Mouse (Mus musculus) fibroblast of lung, adult 2 months (primary cell): Measurements from ENCODE around the gene Fdxacb1.

ENCODE experiments used
- DNase-seq: peaks from one replicate; pipeline ENCODE4 v3.0.0-alpha.2; 2011; ENCODE audit warnings: low read depth

Fdxacb1 gene

GRCm38 (mm10) chr9:50750706-50751105 lies 17.3 kb upstream of the Fdxacb1 start:
- DNase-seq: no peak

- no peak for DNase-seq
Observed at GRCm38 (mm10) chr9:50751323-50751722, 16.7 kb upstream of the Fdxacb1 start, which contains the start of gene Cryab. TSS of gene Cryab (plus strand) at chr9:50751325.

DNA sequence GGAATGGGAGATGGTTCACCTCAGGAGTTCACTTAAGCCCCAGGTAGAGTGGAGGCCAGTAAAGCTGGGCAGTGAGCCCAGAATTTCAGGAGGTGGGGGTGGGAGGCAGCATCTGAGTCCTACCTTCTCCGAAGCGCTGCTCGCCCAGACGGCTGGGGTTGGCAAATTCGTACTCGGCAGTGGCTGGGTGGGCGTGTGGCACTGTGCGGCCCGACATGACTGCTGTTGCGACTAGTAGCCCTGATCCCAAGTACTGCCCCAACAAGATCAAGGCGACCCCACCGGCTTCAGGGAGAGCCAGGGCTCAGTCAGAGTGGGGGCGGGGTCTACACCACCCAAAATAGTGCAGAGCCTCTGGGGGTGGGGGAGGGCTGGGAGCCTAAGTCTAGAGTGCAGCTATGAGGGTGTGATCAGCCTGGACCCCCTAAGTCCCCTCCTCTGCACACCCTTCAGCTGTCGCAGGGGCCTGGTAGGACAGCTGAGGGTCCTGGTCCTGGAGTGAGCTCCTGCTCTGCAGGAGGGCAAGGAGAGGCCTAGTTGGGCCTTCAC lies 15.9 kb upstream of the Fdxacb1 start, which contains the start of gene Hspb2:
Gene Hspb2 (minus strand): TSS at position 301 of the 549 bp plus-strand sequence.
- no peak for DNase-seq

GRCm38 (mm10) chr9:50752784-50753615 lies 15.0 kb upstream of the Fdxacb1 start:
- peak; percentile 82 for DNase-seq

DNA sequence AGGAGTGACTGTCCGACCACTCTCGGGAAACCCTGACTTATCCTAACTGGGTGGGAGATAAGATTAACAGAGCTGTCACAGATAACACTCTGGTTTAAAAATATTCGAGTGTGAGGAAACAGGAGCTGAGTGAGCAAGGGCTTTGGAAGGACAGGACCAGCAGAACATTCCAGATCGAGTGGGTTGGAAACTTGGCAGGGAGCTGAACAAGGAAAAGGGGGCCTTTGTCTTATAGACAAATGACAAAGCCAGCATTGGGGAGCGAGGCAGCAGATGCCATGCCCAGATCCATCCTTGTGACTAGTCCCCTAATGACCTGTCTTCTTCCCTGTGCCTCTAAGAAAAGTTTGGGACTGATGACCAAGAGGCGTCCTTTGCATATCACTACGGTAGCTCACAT lies 14.1 kb upstream of the Fdxacb1 start:
- no peak for DNase-seq

DNA sequence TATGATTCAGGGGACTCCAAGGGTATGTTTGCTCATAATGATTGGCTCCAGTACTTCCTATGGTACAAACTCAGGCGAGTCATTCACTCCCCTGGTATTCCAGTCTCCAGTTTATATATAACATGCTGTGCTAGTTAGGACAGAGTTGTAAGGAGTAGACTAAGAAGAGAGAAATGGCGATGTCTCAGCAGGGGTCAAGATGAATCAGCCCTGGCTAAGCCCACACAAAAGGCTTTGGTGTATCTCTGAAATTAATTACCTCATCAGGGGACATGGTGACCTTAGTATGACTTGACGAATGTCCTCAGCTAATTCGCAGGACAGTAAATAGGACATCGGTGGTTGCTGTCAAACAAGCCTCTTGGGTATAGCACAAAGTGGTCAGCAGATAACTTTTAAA lies 11.3 kb upstream of the Fdxacb1 start:
- no peak for DNase-seq

DNA sequence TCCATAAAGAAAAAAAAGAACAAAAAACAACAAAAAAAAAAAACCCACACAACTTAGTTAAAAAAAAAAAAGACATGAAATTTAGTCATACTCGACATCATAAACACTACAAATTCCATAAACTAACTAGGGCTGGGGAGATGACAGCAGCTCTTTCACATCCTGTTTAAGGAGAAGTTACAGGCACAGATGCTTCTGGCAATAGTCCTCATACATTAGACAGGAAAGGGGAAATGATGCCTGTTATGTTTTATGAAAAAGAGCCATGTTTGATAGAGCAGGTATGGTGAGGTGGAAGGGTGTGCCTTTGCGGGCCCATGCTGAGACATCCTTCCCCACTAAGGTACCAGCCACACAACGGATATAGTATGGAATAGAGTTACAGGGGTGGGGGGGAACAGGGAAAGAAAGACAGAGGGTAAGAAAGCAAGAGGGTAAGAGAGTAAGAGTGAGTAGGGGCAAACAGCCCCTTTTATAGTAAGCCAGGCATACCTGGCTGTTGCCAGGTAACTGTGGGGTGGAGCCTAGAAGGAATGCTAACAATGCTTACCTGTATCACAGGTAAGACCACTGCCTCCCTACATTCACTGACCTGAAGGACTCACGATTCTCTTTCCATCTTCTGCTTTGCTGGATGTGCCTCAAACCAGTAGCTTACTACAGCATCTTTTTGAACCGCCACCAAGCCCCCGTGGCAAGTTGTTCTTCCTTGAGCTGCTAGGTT lies 6.4 kb upstream of the Fdxacb1 start:
- DNase-seq: no peak

DNA sequence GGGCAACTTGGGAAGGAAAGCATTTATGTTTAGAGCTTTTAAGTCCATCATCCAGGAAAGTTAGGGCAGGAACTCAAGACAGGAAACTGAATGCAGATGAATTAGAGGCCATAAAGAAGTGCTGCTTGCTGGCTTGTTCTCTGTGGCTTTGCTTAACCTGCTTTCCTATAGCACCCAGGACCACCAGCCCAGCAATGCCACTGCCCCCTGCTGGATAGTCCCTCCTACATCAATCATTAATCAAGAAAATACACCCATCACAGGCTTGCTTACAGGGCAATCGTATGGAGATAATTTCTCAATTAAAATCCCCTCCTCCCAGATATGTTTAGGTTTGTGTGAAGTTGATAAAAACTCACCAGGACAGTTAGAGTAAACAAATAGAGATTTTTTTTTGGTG lies 4.7 kb upstream of the Fdxacb1 start:
- DNase-seq: no peak

GRCm38 (mm10) chr9:50767531-50768106 lies 417 bp upstream of the Fdxacb1 start:
- DNase-seq: no peak

DNA sequence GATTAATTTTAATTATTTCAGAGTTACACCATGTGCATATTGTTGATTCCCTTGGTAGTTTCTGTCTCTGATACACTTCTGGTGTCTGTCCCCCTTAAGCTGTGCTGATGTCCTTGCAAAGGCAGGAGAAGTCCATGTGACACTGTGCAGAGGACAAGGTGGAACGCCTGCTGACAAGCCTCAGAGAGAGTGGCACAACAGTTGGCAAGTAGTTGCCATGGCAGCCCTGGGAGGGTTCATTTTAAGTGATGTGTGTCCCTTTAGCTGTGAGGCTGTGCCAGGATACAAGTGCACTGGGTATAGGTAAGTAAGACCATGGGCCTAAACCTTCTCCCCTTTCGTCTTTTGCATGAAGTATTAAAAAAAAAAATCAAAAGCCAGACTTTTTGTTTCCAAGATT lies 2.0 kb downstream of the Fdxacb1 start:
- no peak for DNase-seq

- DNase-seq: no peak
Observed at GRCm38 (mm10) chr9:50774026-50774462, 6.0 kb downstream of the Fdxacb1 start.

DNA sequence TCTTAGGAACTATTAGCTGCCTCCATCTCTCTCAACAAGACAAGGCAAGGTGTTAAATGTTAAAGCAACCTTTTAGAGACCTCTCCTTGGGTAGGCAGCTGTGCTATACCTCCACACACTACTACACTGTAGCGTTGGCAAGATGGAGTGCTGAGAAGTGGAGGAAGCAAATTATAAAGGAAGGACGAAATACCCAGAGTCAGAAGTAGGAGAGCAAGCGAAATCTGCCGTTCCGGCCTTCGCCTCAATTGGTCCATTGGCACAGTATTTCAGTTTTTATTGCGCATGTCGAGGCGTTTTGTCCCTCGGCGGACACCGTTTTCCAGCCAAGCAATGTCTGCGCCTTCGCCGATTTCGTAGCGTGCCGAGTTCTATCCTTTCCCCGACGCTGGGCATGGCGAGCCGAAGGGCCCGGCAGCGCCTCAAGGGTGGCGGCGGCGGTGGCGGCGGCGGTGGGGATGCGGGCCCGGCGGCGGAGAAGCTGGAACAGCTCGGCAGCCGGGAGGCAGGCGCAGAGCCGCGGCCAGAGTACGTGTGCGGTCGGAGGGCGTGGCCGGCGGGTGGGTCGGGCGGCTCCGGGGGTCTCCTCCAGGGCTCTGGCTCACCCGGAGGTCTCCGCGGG lies 7.1 kb downstream of the Fdxacb1 start, which contains the start of the genes Alg9 and 1110032A03Rik:
Gene Alg9 (plus strand): TSS at position 29 of the 622 bp plus-strand sequence.
Gene 1110032A03Rik (minus strand): TSS at position 530 of the 622 bp plus-strand sequence.
- peak; percentile 63 for DNase-seq

- no peak for DNase-seq
Observed at GRCm38 (mm10) chr9:50775662-50776126, 7.7 kb downstream of the Fdxacb1 start.

DNA sequence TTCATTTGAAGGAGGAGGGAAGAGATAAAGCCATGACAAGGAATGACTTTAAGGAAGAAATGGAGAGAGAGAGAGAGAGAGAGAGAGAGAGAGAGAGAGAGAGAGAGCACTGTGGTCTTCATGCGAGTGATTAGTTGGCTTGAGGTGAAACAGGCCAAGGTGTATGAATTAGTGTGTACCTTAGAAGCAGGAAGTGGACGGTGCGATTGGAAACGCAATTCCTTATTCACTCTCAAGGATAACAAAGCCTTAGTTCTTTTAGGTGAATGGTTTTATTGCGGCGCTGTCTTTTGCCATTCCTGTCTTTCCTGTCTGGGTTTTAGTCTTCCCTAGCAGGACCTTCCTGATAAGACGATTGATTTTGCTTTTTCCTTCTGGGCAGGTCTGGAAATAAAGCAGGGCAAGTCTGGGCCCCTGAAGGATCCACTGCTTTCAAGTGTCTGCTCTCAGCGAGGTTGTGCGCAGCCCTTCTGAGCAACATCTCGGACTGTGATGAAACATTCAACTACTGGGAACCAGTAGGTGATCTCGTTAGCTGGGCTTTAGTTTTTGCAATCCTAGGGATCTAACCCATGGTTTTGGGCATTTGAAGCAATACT lies 8.2 kb downstream of the Fdxacb1 start:
- DNase-seq: no peak

DNA sequence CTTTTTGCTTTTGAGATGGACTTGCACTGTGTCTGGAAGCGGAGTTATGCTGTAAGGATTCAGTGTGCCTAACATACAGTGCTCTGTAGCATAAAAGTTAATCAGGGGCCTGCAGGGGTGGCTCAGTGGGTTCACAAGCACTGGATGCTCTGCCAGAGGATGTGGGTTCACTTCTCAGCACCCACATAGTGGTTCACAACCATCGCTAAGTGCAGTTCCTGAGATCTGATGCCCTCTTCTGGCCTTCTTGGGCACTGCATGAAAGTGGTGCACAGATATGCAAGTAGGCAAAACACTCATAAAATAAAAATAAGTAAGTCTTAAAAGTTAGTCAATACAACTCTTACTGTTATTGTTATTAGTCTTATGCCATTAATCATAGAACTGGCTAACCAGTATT lies 14.1 kb downstream of the Fdxacb1 start:
- no peak for DNase-seq

GRCm38 (mm10) chr9:50795266-50795665 lies 27.2 kb downstream of the Fdxacb1 start:
- DNase-seq: no peak

DNA sequence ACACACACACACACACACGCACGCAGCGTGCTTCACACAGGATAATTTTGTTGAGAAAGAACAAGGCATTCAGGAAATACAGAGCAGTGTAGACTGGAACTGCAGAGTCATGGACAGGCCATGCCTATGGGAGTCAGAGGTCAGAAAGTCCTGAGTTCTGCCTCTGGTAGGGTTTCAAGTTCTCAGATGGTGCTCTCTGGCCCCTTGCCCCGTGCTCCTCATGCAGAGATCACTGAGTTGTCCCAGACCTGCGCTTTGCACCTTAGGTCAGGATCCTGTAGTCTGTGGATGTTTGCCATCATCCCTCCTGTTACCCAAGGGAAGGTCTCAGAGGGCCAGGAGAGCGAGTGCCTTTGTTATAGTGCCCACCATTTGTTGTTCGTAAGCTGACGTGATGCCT lies 28.7 kb downstream of the Fdxacb1 start:
- no peak for DNase-seq

DNA sequence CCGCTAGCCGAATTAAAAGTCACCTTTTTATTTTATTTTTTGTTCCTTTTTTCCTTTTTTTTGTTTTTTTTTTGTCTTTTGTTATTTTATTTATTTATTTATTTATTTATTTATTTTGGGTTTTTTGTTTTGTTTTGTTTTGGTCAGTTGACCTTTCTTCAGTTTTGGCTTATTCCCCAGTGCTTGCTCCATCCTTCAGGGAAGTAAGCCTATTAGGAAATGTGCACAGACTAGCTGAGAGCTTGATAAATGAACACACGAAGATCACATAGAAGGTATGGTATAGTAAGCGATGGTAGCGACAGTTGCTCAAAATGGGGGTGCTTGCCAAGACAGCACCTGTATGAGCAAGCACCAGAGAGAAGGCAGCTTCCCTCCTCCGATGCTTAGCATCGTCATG lies 29.6 kb downstream of the Fdxacb1 start:
- no peak for DNase-seq

DNA sequence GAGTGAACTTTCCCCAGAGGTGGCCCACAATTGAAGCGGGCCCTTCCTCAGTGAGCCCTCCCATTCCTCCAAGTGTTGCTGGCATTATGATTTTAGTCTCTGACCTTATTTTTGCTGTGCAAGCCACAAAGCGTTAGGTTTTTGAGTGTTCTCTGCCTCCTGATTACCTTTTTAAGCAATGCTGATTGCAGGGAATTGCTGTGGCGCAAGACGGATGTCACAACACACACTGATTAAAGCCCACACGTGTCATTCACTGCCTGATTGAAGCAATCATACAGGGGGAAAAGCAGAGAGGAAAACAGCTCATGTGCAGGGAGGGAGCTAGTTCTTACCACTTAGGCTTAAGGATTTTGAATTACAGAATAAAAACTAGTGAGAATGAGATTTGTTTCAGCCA lies 30.3 kb downstream of the Fdxacb1 start:
- DNase-seq: no peak

- peak; percentile 5 for DNase-seq
Observed at GRCm38 (mm10) chr9:50800985-50801384, 32.9 kb downstream of the Fdxacb1 start.

- DNase-seq: no peak
Observed at GRCm38 (mm10) chr9:50803055-50803671, 35.1 kb downstream of the Fdxacb1 start.
